Mouse (Mus musculus): ENCODE measurements around the gene Il4. TPM values are rescaled to one million over a fixed set of nuclear protein-coding genes. Genes with fewer than 3 reads are reported as not detected.

Gene Il4
- polyA plus RNA-seq, 1 experiment: not detected

- Histone ChIP-seq H3K27me3 (ENCODE audit: control insufficient read depth, insufficient read depth, low read length) (no peaks in the 10 kb centered on the region), H3K36me3 (ENCODE audit: control insufficient read depth, insufficient read depth, low read length) (peaks cover 2% of the 10 kb centered on the region; the same call in 1 of the 2 replicates), H3K4me1 (ENCODE audit: control insufficient read depth, insufficient read depth, insufficient read length, low read length) (no peaks in the 10 kb centered on the region), H3K4me3 (ENCODE audit: low read depth, low read length) (no peak overlapping the region), H3K27ac (ENCODE audit: insufficient read depth, low read depth, low read length) (no peak overlapping the region)
- no peak for TF ChIP-seq POLR2A (IDR thresholded peaks at IDR 0.05; ENCODE audit: low read depth, low read length)
- TF ChIP-seq CTCF (IDR thresholded peaks at IDR 0.05; ENCODE audit: extremely low read depth, insufficient read length, insufficient replicate concordance, low read depth, low read length): peak; percentile 77; the same call in 1 of the 2 replicates
- WGBS: 62% methylated on average over 15 of the region's 15 CpGs
Observed at GRCm38 (mm10) chr11:53590368-53590768, 28.1 kb downstream of the Il4 start.

GRCm38 (mm10) chr11:53588279-53588678, 30.2 kb downstream of the Il4 start:
- TF ChIP-seq POLR2A (IDR thresholded peaks at IDR 0.05; ENCODE audit: low read depth, low read length): no peak
- TF ChIP-seq CTCF (IDR thresholded peaks at IDR 0.05; ENCODE audit: extremely low read depth, insufficient read length, insufficient replicate concordance, low read depth, low read length): no peak
- peaks cover 2% of the 10 kb centered on the region; the same call in 1 of the 2 replicates for H3K36me3 ChIP-seq (ENCODE audit: control insufficient read depth, insufficient read depth, low read length)
- H3K4me3 ChIP-seq (ENCODE audit: low read depth, low read length): no peak overlapping the region
- H3K4me1 ChIP-seq (ENCODE audit: control insufficient read depth, insufficient read depth, insufficient read length, low read length): no peaks in the 10 kb centered on the region
- no peaks in the 10 kb centered on the region for H3K27me3 ChIP-seq (ENCODE audit: control insufficient read depth, insufficient read depth, low read length)
- 85% methylated on average over 8 of the region's 8 CpGs for WGBS
- no peak overlapping the region for H3K27ac ChIP-seq (ENCODE audit: insufficient read depth, low read depth, low read length)

GRCm38 (mm10) chr11:53585510-53585909, 33.0 kb downstream of the Il4 start:
- Histone ChIP-seq H3K27me3 (ENCODE audit: control insufficient read depth, insufficient read depth, low read length) (no peaks in the 10 kb centered on the region), H3K4me1 (ENCODE audit: control insufficient read depth, insufficient read depth, insufficient read length, low read length) (no peaks in the 10 kb centered on the region), H3K4me3 (ENCODE audit: low read depth, low read length) (no peak overlapping the region), H3K36me3 (ENCODE audit: control insufficient read depth, insufficient read depth, low read length) (peaks cover 2% of the 10 kb centered on the region; the same call in 1 of the 2 replicates), H3K27ac (ENCODE audit: insufficient read depth, low read depth, low read length) (no peak overlapping the region)
- TF ChIP-seq POLR2A (IDR thresholded peaks at IDR 0.05; ENCODE audit: low read depth, low read length): no peak
- TF ChIP-seq CTCF (IDR thresholded peaks at IDR 0.05; ENCODE audit: extremely low read depth, insufficient read length, insufficient replicate concordance, low read depth, low read length): no peak
- 97% methylated on average over 6 of the region's 6 CpGs for WGBS

- Histone ChIP-seq H3K27me3 (ENCODE audit: control insufficient read depth, insufficient read depth, low read length) (no peaks in the 10 kb centered on the region), H3K4me1 (ENCODE audit: control insufficient read depth, insufficient read depth, insufficient read length, low read length) (no peaks in the 10 kb centered on the region), H3K27ac (ENCODE audit: insufficient read depth, low read depth, low read length) (no peak overlapping the region), H3K4me3 (ENCODE audit: low read depth, low read length) (no peak overlapping the region), H3K36me3 (ENCODE audit: control insufficient read depth, insufficient read depth, low read length) (peaks cover 2% of the 10 kb centered on the region; the same call in 1 of the 2 replicates)
- WGBS: 64% methylated on average over 3 of the region's 3 CpGs
- TF ChIP-seq POLR2A (IDR thresholded peaks at IDR 0.05; ENCODE audit: low read depth, low read length): no peak
- TF ChIP-seq CTCF (IDR thresholded peaks at IDR 0.05; ENCODE audit: extremely low read depth, insufficient read length, insufficient replicate concordance, low read depth, low read length): peak; percentile 26; the same call in 1 of the 2 replicates
Observed at GRCm38 (mm10) chr11:53584849-53585248, 33.6 kb downstream of the Il4 start.

GRCm38 (mm10) chr11:53583151-53583550, 35.3 kb downstream of the Il4 start:
- H3K4me3 ChIP-seq (ENCODE audit: low read depth, low read length): no peak overlapping the region
- 50% methylated on average over 10 of the region's 10 CpGs for WGBS
- no peaks in the 10 kb centered on the region for H3K27me3 ChIP-seq (ENCODE audit: control insufficient read depth, insufficient read depth, low read length)
- TF ChIP-seq POLR2A (IDR thresholded peaks at IDR 0.05; ENCODE audit: low read depth, low read length) (no peak), CTCF (IDR thresholded peaks at IDR 0.05; ENCODE audit: extremely low read depth, insufficient read length, insufficient replicate concordance, low read depth, low read length) (no peak)
- H3K36me3 ChIP-seq (ENCODE audit: control insufficient read depth, insufficient read depth, low read length): peaks cover 2% of the 10 kb centered on the region; the same call in 1 of the 2 replicates
- H3K27ac ChIP-seq (ENCODE audit: insufficient read depth, low read depth, low read length): no peak overlapping the region
- no peaks in the 10 kb centered on the region for H3K4me1 ChIP-seq (ENCODE audit: control insufficient read depth, insufficient read depth, insufficient read length, low read length)

GRCm38 (mm10) chr11:53580562-53580961, 37.9 kb downstream of the Il4 start:
- 97% methylated on average over 3 of the region's 3 CpGs for WGBS
- TF ChIP-seq POLR2A (IDR thresholded peaks at IDR 0.05; ENCODE audit: low read depth, low read length) (no peak), CTCF (IDR thresholded peaks at IDR 0.05; ENCODE audit: extremely low read depth, insufficient read length, insufficient replicate concordance, low read depth, low read length) (no peak)
- Histone ChIP-seq H3K4me3 (ENCODE audit: low read depth, low read length) (no peak overlapping the region), H3K36me3 (ENCODE audit: control insufficient read depth, insufficient read depth, low read length) (peaks cover 2% of the 10 kb centered on the region; the same call in 1 of the 2 replicates), H3K27me3 (ENCODE audit: control insufficient read depth, insufficient read depth, low read length) (no peaks in the 10 kb centered on the region), H3K4me1 (ENCODE audit: control insufficient read depth, insufficient read depth, insufficient read length, low read length) (no peaks in the 10 kb centered on the region), H3K27ac (ENCODE audit: insufficient read depth, low read depth, low read length) (no peak overlapping the region)

GRCm38 (mm10) chr11:53567224-53568014, 51.0 kb downstream of the Il4 start, which contains the start of gene Kif3a:
Gene Kif3a, plus strand, starts transcription at chr11:53567379.
- H3K4me3 ChIP-seq (ENCODE audit: low read depth, low read length): peak within 1 kb of the TSS; percentile 89
- no peaks in the 10 kb centered on the region for H3K4me1 ChIP-seq (ENCODE audit: control insufficient read depth, insufficient read depth, insufficient read length, low read length)
- no peak for TF ChIP-seq CTCF (IDR thresholded peaks at IDR 0.05; ENCODE audit: extremely low read depth, insufficient read length, insufficient replicate concordance, low read depth, low read length)
- 0 out of 2 replicates have a peak, but pooled peaks have one; percentile 10 for TF ChIP-seq POLR2A (IDR thresholded peaks at IDR 0.05; ENCODE audit: low read depth, low read length)
- no peaks in the 10 kb centered on the region; the same call in 1 of the 2 replicates for H3K27me3 ChIP-seq (ENCODE audit: control insufficient read depth, insufficient read depth, low read length)
- WGBS: 2% methylated on average over 68 of the region's 69 CpGs
- no peak within 1 kb of the TSS for H3K27ac ChIP-seq (ENCODE audit: insufficient read depth, low read depth, low read length)
- no peaks in the 10 kb centered on the region for H3K36me3 ChIP-seq (ENCODE audit: control insufficient read depth, insufficient read depth, low read length)

All from small intestine, adult 2 months (tissue).